Mouse (Mus musculus): ENCODE measurements around the gene Tmem45a2.
"Not testable (repeated sequence)": the region's sequence is repeated elsewhere in the genome, so short reads cannot be mapped to it uniquely, and the experiment has no call there.

Tmem45a2 gene

DNA sequence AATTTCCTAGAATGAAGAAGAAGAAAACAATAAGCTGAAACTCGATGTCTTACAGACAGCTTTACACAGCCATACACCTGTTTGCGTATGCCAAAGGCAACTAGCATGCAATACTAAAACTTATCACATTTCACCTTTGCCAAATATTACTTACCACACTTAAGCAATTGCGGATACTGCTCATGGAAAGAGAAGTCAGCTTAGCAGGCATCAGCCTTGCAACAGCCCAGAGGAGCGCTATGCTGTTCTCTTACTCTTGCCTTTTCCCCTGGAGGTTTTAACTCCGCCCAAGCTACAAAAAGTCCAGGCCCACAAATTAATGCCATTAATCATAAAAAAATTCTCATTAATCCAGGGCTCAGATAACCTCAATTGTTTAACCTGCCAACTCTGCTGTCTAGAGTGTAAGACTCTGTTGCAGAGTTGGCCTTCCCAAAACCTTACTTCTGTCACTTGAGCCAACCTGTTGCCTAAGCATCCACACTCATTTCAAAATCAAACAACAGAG, at the start of gene Tmem45a2:
TSS of gene Tmem45a2 (minus strand) at position 241 of the 508 bp plus-strand sequence.
- DNase-seq, result no peak

DNA sequence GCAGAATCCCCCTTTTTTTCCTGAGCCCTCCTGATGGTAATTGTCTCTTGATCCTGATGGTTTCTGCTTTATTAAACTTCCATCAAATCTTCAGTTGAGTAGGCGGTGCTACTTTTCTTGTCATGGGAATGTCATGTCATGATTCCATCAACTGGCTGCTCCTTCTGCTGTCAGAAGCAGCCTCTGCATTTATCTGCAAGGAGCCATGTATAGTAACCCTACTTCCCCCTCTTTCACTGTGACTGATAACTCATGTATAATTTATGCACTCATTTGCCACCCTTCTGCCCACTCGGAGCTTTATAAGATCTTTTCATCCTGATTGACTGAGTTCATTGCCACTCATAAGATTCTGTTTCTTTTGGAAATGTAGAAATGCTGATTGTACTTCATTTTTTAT, 46.4 kb upstream of the Tmem45a2 start:
- no peak for DNase-seq

GRCm38 (mm10) chr16:57116066-57116465, 44.9 kb upstream of the Tmem45a2 start:
- DNase-seq, result no peak

DNA sequence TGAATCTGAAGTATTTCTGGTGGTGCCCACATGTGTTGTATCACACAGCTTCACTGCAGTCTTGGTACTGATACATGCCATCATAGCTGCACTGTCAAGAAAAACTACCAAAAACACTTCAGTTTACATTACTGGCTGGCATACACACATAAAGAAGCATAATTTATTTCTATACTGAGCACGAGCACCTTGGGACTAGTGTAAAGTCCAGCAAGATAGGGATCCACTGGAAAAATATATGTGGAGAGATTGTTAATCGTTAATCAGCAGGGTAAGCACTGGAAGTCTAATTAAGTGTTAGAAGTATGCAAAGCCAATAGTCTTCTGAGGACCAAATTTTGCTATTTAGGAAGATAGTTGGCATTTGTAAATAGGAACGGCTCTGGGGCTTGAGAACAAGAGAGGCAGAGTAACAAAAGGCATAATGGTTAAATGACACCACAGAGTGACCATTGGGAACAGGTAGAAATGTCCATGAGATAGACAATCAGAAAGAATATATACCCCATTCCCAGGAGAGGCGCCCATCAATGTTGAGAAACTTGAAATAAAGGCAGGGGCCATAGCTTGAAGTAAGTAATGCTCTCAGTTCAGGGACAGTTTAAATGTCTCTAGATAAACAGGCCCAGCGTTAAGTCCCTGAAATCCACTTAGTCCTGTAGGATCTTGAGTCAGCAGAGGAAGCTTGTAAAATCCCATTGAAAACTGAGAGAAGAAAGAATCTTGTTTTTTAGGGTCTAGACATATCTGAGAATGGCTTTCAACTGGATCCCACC, 35.2 kb upstream of the Tmem45a2 start:
- DNase-seq, result no peak

DNA sequence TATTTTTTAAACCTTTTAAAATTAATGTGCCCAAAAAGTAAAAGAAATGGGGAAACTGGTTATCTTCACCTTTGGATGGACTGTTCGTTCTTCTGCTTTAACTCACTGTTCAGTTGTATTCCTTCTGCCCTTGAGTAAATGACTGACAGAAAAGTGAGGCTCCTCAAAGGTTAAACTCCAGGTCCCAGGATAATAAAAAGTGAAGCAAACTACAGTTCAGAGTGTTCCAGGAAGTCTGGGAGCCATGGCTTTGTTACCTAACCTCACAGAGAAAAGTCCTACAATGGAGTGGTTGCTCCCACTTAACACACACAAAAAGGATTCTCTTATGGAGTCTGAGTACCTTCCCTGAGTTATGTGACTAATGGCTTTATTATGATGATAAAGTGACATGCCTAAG, 30.0 kb upstream of the Tmem45a2 start:
- DNase-seq, result no peak

- no peak for DNase-seq
Observed at GRCm38 (mm10) chr16:57099572-57100237, 28.5 kb upstream of the Tmem45a2 start.

- no peak for DNase-seq
Observed at GRCm38 (mm10) chr16:57098468-57099144, 27.4 kb upstream of the Tmem45a2 start.

DNA sequence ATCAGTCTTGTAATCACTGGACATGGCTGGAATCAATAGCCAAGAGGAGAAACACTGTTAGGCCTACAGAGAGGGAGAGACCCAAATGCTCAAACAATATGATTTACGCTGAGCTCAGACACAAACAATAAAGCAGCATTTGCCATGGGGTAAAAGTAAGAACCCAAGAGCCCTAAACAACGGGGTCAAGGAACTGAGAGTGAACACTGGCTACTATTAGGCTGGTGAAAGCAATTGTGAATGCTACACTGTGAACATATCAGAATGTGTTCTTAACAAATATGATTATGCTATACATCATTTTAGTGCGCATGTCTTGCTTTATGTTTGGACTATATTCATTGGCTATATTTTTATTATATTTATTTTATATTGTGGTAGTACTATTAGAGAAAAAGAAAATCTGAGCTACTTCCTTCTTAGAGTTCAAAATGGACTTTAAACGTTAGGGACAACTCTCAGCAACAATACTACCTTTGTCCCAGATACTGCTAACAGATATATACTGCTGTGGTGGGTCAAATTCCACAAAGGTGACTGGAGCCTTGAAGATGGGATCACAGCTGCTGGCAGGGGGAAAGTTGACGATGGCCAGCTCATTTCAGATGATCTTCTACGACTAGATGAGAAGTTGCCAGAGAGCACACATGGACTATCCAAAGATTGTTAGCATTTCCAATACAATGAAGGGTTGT, 21.9 kb upstream of the Tmem45a2 start:
- DNase-seq, result no peak

DNA sequence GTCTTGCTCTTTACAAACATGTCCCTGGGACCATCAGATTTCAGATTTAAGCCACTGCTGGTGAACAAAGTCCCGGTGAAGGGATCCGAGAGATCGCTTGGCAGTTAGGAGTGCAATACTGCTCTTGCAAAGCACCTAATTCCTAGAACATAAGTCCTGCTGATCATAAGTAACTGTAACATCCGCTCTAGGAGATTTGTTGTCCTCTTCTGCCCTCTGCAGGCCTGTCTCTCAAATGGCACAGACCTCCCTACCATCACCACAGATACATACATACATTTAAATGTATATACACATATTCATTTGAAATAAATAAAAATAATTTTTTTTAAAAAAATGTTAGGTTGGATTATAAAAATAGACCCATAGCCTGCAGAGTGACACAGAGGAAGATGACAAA, 21.3 kb upstream of the Tmem45a2 start:
- DNase-seq, result peak; percentile 49

DNA sequence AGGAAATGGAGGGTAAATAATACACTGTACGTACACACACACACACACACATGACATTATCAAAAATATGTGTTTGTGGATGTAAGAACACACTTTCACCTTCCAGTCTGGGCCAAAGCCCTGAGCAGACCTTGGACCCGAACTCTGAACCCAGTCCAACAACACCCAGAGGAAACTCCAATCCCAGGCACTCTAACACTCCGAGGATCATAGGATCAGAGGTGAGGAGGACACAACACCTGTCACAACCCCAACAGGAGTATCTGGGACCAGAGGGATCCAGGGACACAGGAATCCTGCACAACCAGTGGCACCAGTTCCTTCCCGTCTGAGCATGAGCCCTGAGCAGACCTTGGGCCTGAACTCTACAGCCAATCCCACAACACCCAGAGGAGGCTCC, 8.4 kb upstream of the Tmem45a2 start:
- DNase-seq, result no peak

DNA sequence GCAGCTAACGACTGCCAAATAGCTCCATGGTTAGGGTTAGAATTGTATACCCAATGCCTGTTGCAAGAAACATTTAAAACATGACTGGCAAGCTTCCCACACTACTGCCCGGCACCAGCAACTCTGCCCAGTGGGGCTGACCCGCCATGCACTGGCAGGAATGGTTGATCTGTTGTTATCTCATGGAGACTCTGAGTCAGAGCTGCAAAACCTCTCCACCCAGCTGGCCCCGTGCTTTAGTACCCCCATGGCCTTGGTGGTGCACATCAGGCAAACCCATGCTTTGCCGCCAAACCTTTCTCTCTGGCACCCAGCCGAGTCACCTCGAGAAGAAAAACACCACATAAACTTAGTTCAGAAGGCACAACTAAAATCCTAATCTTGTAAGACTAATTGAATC, 4.8 kb upstream of the Tmem45a2 start:
- no peak for DNase-seq

DNA sequence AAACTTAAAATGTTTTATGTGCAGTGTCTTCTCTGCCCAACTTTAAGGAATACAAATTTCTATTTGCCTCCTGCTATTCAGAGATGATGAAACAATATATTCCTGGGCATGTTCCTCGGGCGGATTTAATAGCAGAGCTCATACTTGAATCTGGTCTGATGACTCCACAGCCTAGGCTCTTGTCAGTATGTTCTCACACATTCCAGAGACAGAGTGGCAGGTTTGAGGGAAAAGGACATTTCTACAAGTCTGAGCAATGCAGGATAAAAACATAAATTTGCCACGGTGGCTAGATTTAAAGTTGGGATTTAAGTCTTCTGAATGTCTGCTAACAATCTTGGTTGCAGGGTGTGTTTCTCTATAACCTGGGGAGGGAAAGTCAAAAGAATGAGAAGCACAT, 9.1 kb downstream of the Tmem45a2 start:
- DNase-seq, result no peak

DNA sequence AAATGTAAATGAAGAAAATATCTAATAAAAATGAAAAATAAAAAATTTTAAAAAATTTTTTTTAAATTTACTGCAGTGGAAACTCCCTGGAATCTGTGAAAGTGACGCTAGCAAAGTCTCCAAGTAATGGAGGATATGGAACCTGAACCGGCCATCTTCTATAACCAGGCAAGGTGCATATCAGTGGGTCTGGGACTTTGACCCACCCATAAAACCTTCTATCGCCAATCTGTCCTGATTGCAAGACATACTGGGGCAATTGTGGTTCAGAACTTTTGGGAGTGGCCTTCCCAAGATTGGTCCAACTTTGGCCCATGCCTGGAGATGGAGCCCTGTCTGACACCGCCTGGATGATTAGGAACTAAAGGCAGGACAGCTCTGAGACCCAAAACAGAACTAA, 14.2 kb downstream of the Tmem45a2 start:
- DNase-seq, result no peak

DNA sequence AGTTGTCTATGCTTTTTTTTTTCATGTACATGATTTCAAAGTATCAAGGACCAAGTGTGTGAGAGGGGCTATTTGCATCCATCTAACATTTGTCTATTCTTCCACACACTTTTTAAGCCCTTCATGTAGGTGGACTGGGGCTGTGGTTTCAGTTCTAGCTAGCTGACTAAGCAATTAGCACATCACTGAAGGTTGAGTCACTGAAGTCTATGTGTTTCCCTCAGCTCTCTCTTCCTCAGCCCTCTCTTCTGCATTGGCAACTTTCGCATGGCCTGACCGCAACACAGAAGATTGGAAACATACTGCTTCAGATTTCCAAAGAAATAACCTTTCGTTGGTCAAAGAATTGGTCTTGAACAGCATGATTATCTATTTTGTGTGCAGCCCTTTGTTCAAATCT, 21.2 kb downstream of the Tmem45a2 start:
- DNase-seq, result no peak

DNA sequence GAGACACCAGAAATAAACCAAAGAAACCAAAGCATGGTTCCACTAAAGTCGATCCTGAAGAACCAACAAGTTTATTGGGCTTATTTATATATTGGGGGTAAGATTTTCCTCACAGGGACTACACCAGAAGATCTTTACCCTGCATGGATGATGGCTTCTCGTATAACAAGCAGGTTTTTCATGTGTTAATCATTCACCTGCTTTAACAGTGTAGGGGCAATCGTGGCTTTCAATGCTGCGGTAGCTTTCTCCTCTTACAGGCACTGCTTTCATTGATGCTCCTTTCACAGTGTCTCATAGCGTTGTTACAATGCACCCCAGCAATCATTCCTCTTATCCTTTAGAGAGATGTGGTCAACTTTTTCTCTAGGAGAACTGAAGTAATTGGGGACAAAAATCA, 32.6 kb downstream of the Tmem45a2 start:
- DNase-seq, result no peak

GRCm38 (mm10) chr16:57030150-57030885, 40.9 kb downstream of the Tmem45a2 start:
- DNase-seq, result no peak

DNA sequence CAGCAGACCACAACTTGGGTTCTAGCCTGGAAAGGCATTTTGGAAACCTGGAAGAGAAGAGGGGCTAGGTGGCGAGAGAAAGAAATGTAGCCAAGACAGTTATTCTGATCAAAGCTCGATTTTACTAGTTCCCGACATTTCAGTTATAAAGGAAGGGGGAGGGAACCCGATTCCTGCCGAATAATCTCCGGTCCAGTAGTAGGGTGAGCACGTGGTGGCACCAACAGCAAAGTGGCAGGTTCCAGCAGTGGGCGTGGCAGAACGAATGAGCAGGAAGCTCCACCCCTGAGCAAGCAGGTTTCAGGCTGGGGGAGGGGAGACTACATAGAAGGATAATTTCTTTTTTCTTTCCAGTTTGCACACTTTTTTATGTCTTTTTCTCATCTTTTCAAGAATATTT, 72.9 kb downstream of the Tmem45a2 start:
- DNase-seq, result not testable (repeated sequence)
